Mouse (Mus musculus) mature B cell (primary cell): ENCODE measurements around the gene Spert.

ENCODE experiments used
- in situ Hi-C: fragments of 300-500 bp; cut with MboI; formaldehyde crosslinking; loops from 2 replicates; pipeline ENCODE4 v1.14.3; 2019

Gene Spert

GRCm38 (mm10) chr14:75592978-75593377 lies at the start of gene Spert:
Gene Spert (minus strand): TSS chr14:75593116.
- in situ Hi-C loops = no loop called here

- in situ Hi-C loops = no loop called here
These were observed 49.2 kb upstream of the Spert start, which contains the start of gene Erich6b for GRCm38 (mm10) chr14:75642080-75642479. Gene Erich6b (plus strand): TSS chr14:75642259.

- in situ Hi-C loops = no loop called here
These were observed 48.5 kb upstream of the Spert start for GRCm38 (mm10) chr14:75641369-75641768.

- in situ Hi-C loops = no loop called here
These were observed 47.9 kb upstream of the Spert start for GRCm38 (mm10) chr14:75640846-75641245.

- in situ Hi-C loops = no loop called here
These were observed 44.7 kb upstream of the Spert start for GRCm38 (mm10) chr14:75637641-75638040.

GRCm38 (mm10) chr14:75636107-75636506 lies 43.2 kb upstream of the Spert start:
- in situ Hi-C loops = no loop called here

GRCm38 (mm10) chr14:75635350-75635749 lies 42.4 kb upstream of the Spert start:
- in situ Hi-C loops = no loop called here

- in situ Hi-C loops = no loop called here
These were observed 36.0 kb upstream of the Spert start for GRCm38 (mm10) chr14:75628870-75629269.

- in situ Hi-C loops = no loop called here
These were observed 30.1 kb upstream of the Spert start for GRCm38 (mm10) chr14:75622984-75623383.

GRCm38 (mm10) chr14:75616375-75616774 lies 23.5 kb upstream of the Spert start:
- in situ Hi-C loops = no loop called here

- in situ Hi-C loops = no loop called here
These were observed 16.3 kb upstream of the Spert start for GRCm38 (mm10) chr14:75609176-75609575.

- in situ Hi-C loops = no loop called here
These were observed 9.0 kb downstream of the Spert start for GRCm38 (mm10) chr14:75583870-75584269.

- in situ Hi-C loops = no loop called here
These were observed 13.9 kb downstream of the Spert start for GRCm38 (mm10) chr14:75579010-75579409.

GRCm38 (mm10) chr14:75566303-75566702 lies 26.6 kb downstream of the Spert start:
- in situ Hi-C loops = no loop called here

GRCm38 (mm10) chr14:75565534-75566140 lies 27.3 kb downstream of the Spert start:
- in situ Hi-C loops = no loop called here

GRCm38 (mm10) chr14:75561577-75562331 lies 31.2 kb downstream of the Spert start:
- in situ Hi-C loops = no loop called here

GRCm38 (mm10) chr14:75541731-75542130 lies 51.2 kb downstream of the Spert start:
- in situ Hi-C loops = no loop called here

GRCm38 (mm10) chr14:75540996-75541350 lies 51.9 kb downstream of the Spert start:
- in situ Hi-C loops = no loop called here

GRCm38 (mm10) chr14:75540216-75540995 lies 52.5 kb downstream of the Spert start:
- in situ Hi-C loops = no loop called here

- in situ Hi-C loops = no loop called here
These were observed 53.7 kb downstream of the Spert start for GRCm38 (mm10) chr14:75539205-75539604.
